In genomic region chr5:131094771-131095170, GRCm38 (mm10) we compare ENCODE assay signal across 26 mouse cellular contexts.
DNase-seq lines count a peak whose midpoint lies in the region; ATAC-seq lines count a peak whose summit lies in the region.
"Had no signal": no experiment of that assay in that cellular context is flagged by ENCODE, and none has a peak within 500 bp of the region (broad histone marks: within the 10 kb centered on the region; RNA-seq: fewer than 3 reads in every experiment).

No protein-coding gene starts in this region.

- H3K4me1 ChIP-seq in kidney, embryonic 14.5 days (ENCODE audit: control insufficient read depth, insufficient read depth, low read length), result peaks cover 2% of the 10 kb centered on the region; the same call in 1 of the 2 replicates
- H3K4me1 ChIP-seq: heart, embryonic 12.5 days; liver, embryonic 13.5 days; stomach, embryonic 15.5 days had no signal

- H3K9me3 ChIP-seq in kidney, embryonic 14.5 days (ENCODE audit: control insufficient read depth, low read length), result peaks cover 12% of the 10 kb centered on the region
- H3K9me3 ChIP-seq: neural tube, embryonic 12.5 days; stomach, embryonic 15.5 days had no signal

- WGBS in kidney, embryonic 14.5 days, result 25% methylated on average over 1 of the region's 1 CpGs

- no peak overlapping the region for H3K27ac ChIP-seq in kidney, embryonic 14.5 days (ENCODE audit: low read depth, low read length)
- H3K27ac ChIP-seq: hindbrain, postnatal 0 days; left cerebral cortex, adult 2 months; liver, embryonic 13.5 days; neural tube, embryonic 12.5 days; stomach, embryonic 15.5 days had no signal

- H3K27me3 ChIP-seq in kidney, embryonic 14.5 days (ENCODE audit: control insufficient read depth, insufficient read depth, low read length), result no peaks in the 10 kb centered on the region
- H3K27me3 ChIP-seq: heart, embryonic 12.5 days; liver, embryonic 13.5 days; neural tube, embryonic 12.5 days; stomach, embryonic 15.5 days had no signal

- no peak overlapping the region for H3K9ac ChIP-seq in kidney, embryonic 14.5 days (ENCODE audit: low read depth, low read length)
- H3K9ac ChIP-seq: heart, embryonic 12.5 days; liver, embryonic 13.5 days; neural tube, embryonic 12.5 days; stomach, embryonic 15.5 days had no signal

- no peak overlapping the region for H3K4me2 ChIP-seq in kidney, embryonic 14.5 days (replicated peaks; ENCODE audit: low read depth, low read length)
- H3K4me2 ChIP-seq: heart, embryonic 12.5 days; liver, embryonic 13.5 days; neural tube, embryonic 12.5 days; stomach, embryonic 15.5 days had no signal

- DNase-seq in embryo, embryonic 11 days, result peak; percentile 4
- DNase-seq in embryo, embryonic 9.5 days (ENCODE audit: extremely low spot score), result no peak
- no peak for DNase-seq in kidney, postnatal 25 days
- peak; percentile 24 for DNase-seq in retina, embryonic 14.5 days (ENCODE audit: low spot score)
- no peak for DNase-seq in retina, postnatal 1 day
- DNase-seq in mesoderm, embryonic 11.5 days (ENCODE audit: low read depth, low spot score), result peak; percentile 30
- DNase-seq in heart, postnatal 14 days, result no peak
- DNase-seq: adrenal gland, postnatal 25 days; cerebellum, adult 11 months; cerebellum, postnatal 25 days; gastrocnemius, postnatal 25 days; heart, adult 18-20 months; heart, postnatal 10 days; kidney, postnatal 14 days; layer of hippocampus, adult 9-11 months; liver, embryonic 13.5 days; lung, adult 2 months; midbrain, embryonic 14.5 days; thymus, postnatal 25 days had no signal

- no peak overlapping the region for H3K4me3 ChIP-seq in kidney, embryonic 14.5 days (ENCODE audit: low read length)
- H3K4me3 ChIP-seq: heart, embryonic 12.5 days; left cerebral cortex, adult 2 months; liver, embryonic 13.5 days; neural tube, embryonic 12.5 days; stomach, embryonic 15.5 days had no signal

- intact Hi-C loops in heart, postnatal 14 days (cut with DNase I), result no loop called here

- no peaks in the 10 kb centered on the region for H3K36me3 ChIP-seq in kidney, embryonic 14.5 days (ENCODE audit: control insufficient read depth, insufficient read depth, low read length)
- H3K36me3 ChIP-seq: heart, embryonic 12.5 days; liver, embryonic 13.5 days; neural tube, embryonic 12.5 days; stomach, embryonic 15.5 days had no signal

- ATAC-seq in kidney, embryonic 14.5 days (ENCODE audit: low FRiP score, low TSS enrichment), result peak; percentile 70
- ATAC-seq: hindbrain, postnatal 0 days; intestine, embryonic 16.5 days had no signal

Comparison
In these comparisons a context has a peak if more than half of its experiments do, and no peak if none do; other contexts are left out.
1. DNase-seq: peak in embryo, embryonic 11 days (single experiment), retina, embryonic 14.5 days (single experiment) and mesoderm, embryonic 11.5 days (single experiment); none in embryo, embryonic 9.5 days (single experiment), kidney, postnatal 25 days (0 of 2), retina, postnatal 1 day (single experiment) and heart, postnatal 14 days (0 of 2).